Mouse (Mus musculus) heart, adult 9 months (tissue): ENCODE results near the gene Capza1.

ENCODE experiments used
- DNase-seq, 2 experiments: peaks; one replicate each; pipeline ENCODE4 v3.0.0; 2022; ENCODE audit warnings: low spot score in 2 of 2

Capza1 gene

GRCm38 (mm10) chr3:104788561-104789311, 75.6 kb downstream of the Capza1 start:
- peak; percentile 90 to 91 for DNase-seq

DNA sequence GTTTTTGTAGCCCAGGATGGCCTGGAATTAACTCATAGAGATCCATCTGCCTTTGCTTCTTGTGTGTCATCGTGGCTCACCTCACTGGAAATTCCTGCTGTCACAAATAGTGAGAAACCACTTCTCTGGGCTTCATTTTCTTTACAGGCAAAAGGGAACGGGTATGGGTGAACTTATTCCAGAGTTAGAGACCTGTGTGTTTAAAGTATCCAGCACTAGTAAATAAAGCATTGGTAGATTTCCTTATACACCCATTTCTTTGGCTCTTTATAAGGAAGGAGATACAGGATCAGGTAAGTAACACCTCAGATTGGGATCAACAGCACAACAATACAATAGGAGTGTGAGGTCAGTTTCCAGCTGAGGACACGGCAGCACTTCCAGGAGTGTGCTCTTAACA, 76.2 kb downstream of the Capza1 start, which contains the start of gene Rhoc:
Rhoc (plus strand) TSS at position 301 of the 400 bp plus-strand sequence.
- no peak for DNase-seq

DNA sequence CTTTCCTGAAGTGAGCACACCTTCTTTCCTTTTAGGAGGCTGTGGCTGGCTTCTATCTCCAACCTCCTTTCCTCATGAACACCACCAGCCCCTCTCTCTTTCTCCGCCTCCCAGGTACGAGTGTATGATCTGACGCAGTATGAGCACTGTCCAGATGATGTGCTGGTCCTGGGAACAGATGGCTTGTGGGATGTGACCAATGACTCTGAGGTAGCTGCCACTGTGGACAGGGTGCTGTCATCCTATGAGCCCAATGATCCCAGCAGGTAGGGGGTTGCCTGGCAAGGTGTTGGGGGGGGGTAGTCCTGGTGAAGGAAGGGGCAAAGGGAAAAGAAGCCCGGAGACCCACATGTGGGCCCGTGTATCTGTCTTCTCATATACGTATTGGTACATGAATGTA, 79.0 kb downstream of the Capza1 start:
- no peak for DNase-seq

DNA sequence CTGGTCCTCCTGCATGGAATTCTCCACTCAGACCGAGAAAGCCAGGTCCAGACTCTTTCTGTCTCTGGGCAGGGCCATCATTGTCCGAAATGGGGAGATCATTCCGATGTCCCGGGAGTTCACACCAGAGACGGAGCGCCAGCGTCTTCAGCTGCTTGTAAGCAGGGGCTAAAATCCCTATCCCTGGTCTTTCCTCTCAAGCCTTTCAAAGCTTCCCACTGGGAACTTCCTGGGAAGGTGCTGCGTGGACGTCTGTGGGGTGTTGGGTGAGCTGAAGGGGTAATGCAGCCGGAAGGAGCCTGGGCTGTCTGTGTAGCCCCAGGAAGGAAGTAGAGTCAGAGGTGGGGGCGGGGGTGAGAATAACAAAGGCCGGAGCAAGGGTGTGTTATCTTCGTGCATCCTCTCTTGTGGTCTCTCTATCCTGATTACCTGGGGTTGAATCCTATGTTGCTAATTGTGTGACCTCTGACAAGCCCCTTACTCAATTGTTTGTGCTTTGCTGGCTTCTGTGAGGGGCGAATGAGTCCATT, 80.3 kb downstream of the Capza1 start:
- DNase-seq, result no peak

DNA sequence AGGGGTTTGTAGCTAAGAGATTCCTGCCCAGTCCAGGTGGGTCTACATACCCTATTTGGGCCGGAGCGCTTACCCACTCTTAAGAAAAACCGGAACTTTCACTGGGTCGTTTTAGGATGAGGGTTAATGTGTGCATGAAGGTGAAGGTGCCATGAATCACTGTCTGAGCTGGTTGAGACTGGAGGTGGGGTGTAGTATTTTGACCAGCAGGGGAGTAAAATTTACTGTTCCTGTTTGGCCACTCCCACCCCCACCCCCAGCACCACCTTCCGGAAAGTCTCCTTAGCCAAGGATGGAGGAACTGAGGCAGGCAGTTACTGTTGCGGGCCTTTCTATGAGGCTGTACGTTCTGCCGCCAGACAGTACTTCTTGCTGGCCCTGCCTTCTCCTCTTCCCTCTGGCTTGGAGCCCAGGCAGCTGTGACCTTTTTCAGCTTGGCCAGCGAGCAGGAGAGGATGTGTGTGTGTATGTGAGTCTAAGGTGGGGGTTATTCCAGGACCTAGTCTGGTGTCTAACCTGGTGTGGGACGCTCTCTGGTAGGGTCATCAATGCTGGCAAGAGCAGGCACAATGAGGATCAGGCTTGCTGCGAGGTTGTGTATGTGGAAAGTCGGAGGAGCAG, 82.1 kb downstream of the Capza1 start:
- DNase-seq, result peak; percentile 74 to 78

DNA sequence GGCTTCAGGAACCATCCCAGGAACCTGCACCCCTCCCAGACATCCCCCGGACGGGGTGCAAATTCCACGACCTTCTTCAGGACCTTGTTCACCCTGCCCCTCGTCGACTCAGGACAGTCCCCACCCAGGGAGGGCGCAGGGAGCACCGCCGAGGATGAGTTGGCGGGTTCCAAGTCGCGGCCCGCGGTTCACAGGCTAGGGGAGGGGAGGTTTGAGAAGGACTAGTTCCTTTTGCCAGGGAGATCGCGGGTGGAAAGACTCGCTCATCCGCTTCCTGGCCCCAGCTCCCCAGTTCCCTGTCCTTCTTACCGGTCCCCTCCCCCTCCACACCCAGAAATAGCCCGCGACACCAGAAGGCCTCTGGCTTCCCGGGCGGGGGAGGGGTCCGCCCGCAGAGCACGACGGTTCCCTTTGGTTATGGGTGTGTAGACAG, 82.8 kb downstream of the Capza1 start, which contains the start of gene Fam19a3:
Fam19a3 (minus strand) TSS at position 370 of the 433 bp plus-strand sequence.
- DNase-seq, result peak in 1 of 2 experiments; percentile 72

- peak; percentile 76 to 84 for DNase-seq
These were observed 83.5 kb downstream of the Capza1 start, which contains the start of gene Ppm1j for GRCm38 (mm10) chr3:104780561-104781420. Gene Ppm1j, plus strand, starts transcription at chr3:104781056.

GRCm38 (mm10) chr3:104779949-104780348, 84.4 kb downstream of the Capza1 start:
- DNase-seq, result no peak

DNA sequence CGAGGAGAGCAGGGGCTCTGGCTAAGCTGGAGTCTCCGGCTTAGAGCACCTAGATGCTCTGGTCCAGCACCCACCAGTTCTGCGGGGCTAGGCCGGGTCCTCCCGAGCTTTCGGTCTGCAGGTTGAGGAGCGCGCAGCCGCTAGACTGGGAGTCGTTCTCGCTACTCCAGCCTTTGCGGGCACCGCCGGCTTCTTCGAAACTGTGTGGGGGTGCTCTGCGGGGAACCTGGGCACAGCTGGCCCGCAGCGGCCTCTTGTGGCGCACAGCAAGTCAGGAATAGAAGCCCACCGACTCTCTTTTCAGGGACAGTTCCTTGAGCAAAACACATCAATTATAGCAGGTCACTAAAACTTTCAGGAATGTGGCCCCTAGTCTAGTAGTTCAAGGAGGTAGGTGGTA, 87.0 kb downstream of the Capza1 start:
- DNase-seq, result no peak

GRCm38 (mm10) chr3:104773301-104773700, 91.0 kb downstream of the Capza1 start:
- DNase-seq, result no peak
